Mouse (Mus musculus) midbrain, postnatal 0 days (tissue): ENCODE data around the gene Hes5. TPM values are rescaled to one million over a fixed set of nuclear protein-coding genes. Genes with fewer than 3 reads are reported as not detected.

Experiments used
- ATAC-seq: fragments of 200-750 bp; cut with Nextera tagmentation; 2 replicates; pipeline ENCODE4 v1.8.0; 2017; ENCODE audit warnings: moderate number of reproducible peaks, mild to moderate bottlenecking, moderate TSS enrichment, moderate library complexity; ENCODE audit not compliant: low FRiP score
- DNase-seq: peaks from one replicate; pipeline ENCODE4 v3.0.0-alpha.2; 2015; ENCODE audit warnings: low spot score
- H3K27ac ChIP-seq: fragments of 300-500 bp; sonication (generic); 2 replicates; pipeline ENCODE4 v1.5.1; 2014; ENCODE audit warnings: low read depth, mild to moderate bottlenecking, low read length, mixed read lengths
- H3K27me3 ChIP-seq: fragments of 300-500 bp; sonication (generic); 2 replicates; pipeline ENCODE4 v1.6.1; 2014; ENCODE audit warnings: low read length, control low read depth, mixed read lengths; ENCODE audit not compliant: insufficient read depth
- H3K36me3 ChIP-seq: fragments of 300-500 bp; sonication (generic); 2 replicates; pipeline ENCODE4 v1.6.1; 2014; ENCODE audit warnings: low read length, control low read depth, mixed read lengths; ENCODE audit not compliant: insufficient read depth
- H3K4me1 ChIP-seq: fragments of 300-500 bp; sonication (generic); 2 replicates; pipeline ENCODE4 v1.6.1; 2014; ENCODE audit warnings: mild to moderate bottlenecking, control low read depth, antibody characterized with exemption, low read length, mixed read lengths; ENCODE audit not compliant: insufficient read depth
- H3K4me2 ChIP-seq: fragments of 300-500 bp; sonication (generic); 2 replicates; pipeline ENCODE4 v1.6.1; 2014; ENCODE audit warnings: low read depth, mild to moderate bottlenecking, low read length, mixed read lengths; ENCODE audit not compliant: poor library complexity, severe bottlenecking
- H3K4me3 ChIP-seq: fragments of 300-500 bp; sonication (generic); 2 replicates; pipeline ENCODE4 v1.5.1; 2014; ENCODE audit warnings: low read depth, mild to moderate bottlenecking, low read length, moderate library complexity
- H3K9ac ChIP-seq: fragments of 300-500 bp; sonication (generic); replicated peaks from 2 replicates; pipeline ENCODE4 v1.6.1; 2014; ENCODE audit warnings: mild to moderate bottlenecking, low read length, moderate library complexity, mixed read lengths; ENCODE audit not compliant: poor library complexity, severe bottlenecking
- H3K9me3 ChIP-seq: fragments of 300-500 bp; sonication (generic); 2 replicates; pipeline ENCODE4 v1.6.1; 2016; ENCODE audit warnings: low read length, control low read depth
- CTCF ChIP-seq: IDR thresholded peaks from 2 replicates; pipeline ENCODE4 v1.5.1; 2016; ENCODE audit warnings: antibody characterized with exemption, mild to moderate bottlenecking
- WGBS: fragments of 180-500 bp; shearing (Covaris S2); extraction: QIAGEN DNeasy Blood & Tissue Kit; methylation state at CpG from one replicate; pipeline ENCODE4 v1.1.7; 2014; 5-methylcytosine and 5-hydroxymethylcytosine counted together
- polyA plus RNA-seq: library from polyadenylated mRNA; unstranded; fragments of >200 nt; fragmentation: Nextera tagmentation; extraction: Ambion mirVana; gene quantifications from 2 replicates; pipeline ENCODE4 v1.2.1, GENCODE M21; 2015
- total RNA-seq: library from RNA; depleted of rRNA; stranded (reverse); fragments of >200 nt; gene quantifications from 2 replicates; pipeline ENCODE4 v1.2.3, GENCODE M21; 2014; rRNA removed

The Hes5 gene
- 111 and 115 TPM in 2 replicates for total RNA-seq
- 165 and 180 TPM in 2 replicates for polyA plus RNA-seq

GRCm38 (mm10) chr4:154960690-154961225 is at the start of gene Hes5:
TSS of gene Hes5 (plus strand) at chr4:154960923.
- peak within 1 kb of the TSS; percentile 73 for H3K9ac ChIP-seq
- peak; percentile 70 for ATAC-seq
- under 1% methylated on average over 37 of the region's 65 CpGs for WGBS
- DNase-seq = peak; percentile 88
- peak within 1 kb of the TSS; percentile 92 for H3K4me2 ChIP-seq
- no peaks in the 10 kb centered on the region for H3K27me3 ChIP-seq
- TF ChIP-seq CTCF = no peak
- no peaks in the 10 kb centered on the region for H3K36me3 ChIP-seq
- H3K27ac ChIP-seq = peak within 1 kb of the TSS; percentile 71
- H3K4me1 ChIP-seq = peaks cover 27% of the 10 kb centered on the region; the same call in 1 of the 2 replicates
- H3K4me3 ChIP-seq = peak within 1 kb of the TSS; percentile 76
- H3K9me3 ChIP-seq = no peaks in the 10 kb centered on the region

GRCm38 (mm10) chr4:154911644-154912043 is 49.1 kb upstream of the Hes5 start:
- Histone ChIP-seq H3K36me3 (no peaks in the 10 kb centered on the region), H3K4me2 (no peak overlapping the region), H3K4me3 (no peak overlapping the region), H3K27ac (no peak overlapping the region), H3K9ac (no peak overlapping the region), H3K27me3 (no peaks in the 10 kb centered on the region), H3K4me1 (no peaks in the 10 kb centered on the region), H3K9me3 (no peaks in the 10 kb centered on the region)
- TF ChIP-seq CTCF = no peak
- no peak for DNase-seq
- 60% methylated on average over 2 of the region's 2 CpGs for WGBS
- no peak for ATAC-seq

- DNase-seq (no peak), ATAC-seq (no peak)
- H3K9me3 ChIP-seq = no peaks in the 10 kb centered on the region
- no peak overlapping the region for H3K4me2 ChIP-seq
- H3K4me1 ChIP-seq = no peaks in the 10 kb centered on the region
- 96% methylated on average over 3 of the region's 3 CpGs for WGBS
- H3K9ac ChIP-seq = no peak overlapping the region
- no peak for TF ChIP-seq CTCF
- H3K36me3 ChIP-seq = no peaks in the 10 kb centered on the region
- no peak overlapping the region for H3K27ac ChIP-seq
- no peaks in the 10 kb centered on the region for H3K27me3 ChIP-seq
- no peak overlapping the region for H3K4me3 ChIP-seq
These were observed 46.9 kb upstream of the Hes5 start for GRCm38 (mm10) chr4:154913845-154914244.

- H3K27ac ChIP-seq = no peak overlapping the region
- no peaks in the 10 kb centered on the region for H3K4me1 ChIP-seq
- no peak for TF ChIP-seq CTCF
- no peak overlapping the region for H3K4me3 ChIP-seq
- H3K9me3 ChIP-seq = no peaks in the 10 kb centered on the region
- no peaks in the 10 kb centered on the region for H3K36me3 ChIP-seq
- no peak for DNase-seq
- ATAC-seq = no peak
- H3K4me2 ChIP-seq = no peak overlapping the region
- H3K27me3 ChIP-seq = no peaks in the 10 kb centered on the region
- no peak overlapping the region for H3K9ac ChIP-seq
- 96% methylated on average over 4 of the region's 4 CpGs for WGBS
These were observed 46.5 kb upstream of the Hes5 start for GRCm38 (mm10) chr4:154914252-154914651.

- Histone ChIP-seq H3K4me1 (no peaks in the 10 kb centered on the region), H3K27ac (no peak overlapping the region), H3K36me3 (no peaks in the 10 kb centered on the region), H3K27me3 (no peaks in the 10 kb centered on the region), H3K9me3 (no peaks in the 10 kb centered on the region), H3K9ac (no peak overlapping the region), H3K4me3 (no peak overlapping the region), H3K4me2 (no peak overlapping the region)
- 90% methylated on average over 3 of the region's 3 CpGs for WGBS
- no peak for DNase-seq
- no peak for ATAC-seq
- TF ChIP-seq CTCF = no peak
These were observed 46.0 kb upstream of the Hes5 start for GRCm38 (mm10) chr4:154914707-154915106.

- WGBS = 85% methylated on average over 10 of the region's 10 CpGs
- no peaks in the 10 kb centered on the region for H3K36me3 ChIP-seq
These were observed 45.4 kb upstream of the Hes5 start for GRCm38 (mm10) chr4:154915286-154915685.

More at GRCm38 (mm10) chr4:154915286-154915685, 45.4 kb upstream of the Hes5 start:
- H3K9me3 ChIP-seq = no peaks in the 10 kb centered on the region
- DNase-seq (no peak), ATAC-seq (no peak)
- H3K27ac ChIP-seq = no peak overlapping the region
- H3K27me3 ChIP-seq = no peaks in the 10 kb centered on the region
- no peak overlapping the region for H3K4me2 ChIP-seq
- H3K4me3 ChIP-seq = no peak overlapping the region
- no peaks in the 10 kb centered on the region for H3K4me1 ChIP-seq
- no peak overlapping the region for H3K9ac ChIP-seq
- no peak for TF ChIP-seq CTCF
